Mouse (Mus musculus) thymus, adult 2 months (tissue): ENCODE measurements around the gene Anp32a. TPM values are rescaled to one million over a fixed set of nuclear protein-coding genes. Genes with fewer than 3 reads are reported as not detected.

Experiments
- DNase-seq: peaks from one replicate; pipeline ENCODE4 v3.0.0; 2021
- H3K27ac ChIP-seq: fragments of 200-500 bp; 2 replicates; pipeline ENCODE4 v1.5.1; 2012; ENCODE audit warnings: low read length, control low read depth; ENCODE audit not compliant: control insufficient read depth, insufficient read depth
- H3K27me3 ChIP-seq: fragments of 200-500 bp; 2 replicates; pipeline ENCODE4 v1.6.1; 2012; ENCODE audit warnings: mild to moderate bottlenecking, low read length, moderate library complexity, mixed read lengths; ENCODE audit not compliant: control insufficient read depth, insufficient read depth
- H3K36me3 ChIP-seq: fragments of 200-500 bp; 2 replicates; pipeline ENCODE4 v1.6.1; 2012; ENCODE audit warnings: mild to moderate bottlenecking, low read length, moderate library complexity; ENCODE audit not compliant: control insufficient read depth, insufficient read depth
- H3K4me1 ChIP-seq: fragments of 200-500 bp; replicated peaks from 2 replicates; pipeline ENCODE4 v1.6.1; 2012; ENCODE audit warnings: low read length; ENCODE audit not compliant: control insufficient read depth, insufficient read depth
- H3K4me3 ChIP-seq: fragments of 200-500 bp; 2 replicates; pipeline ENCODE4 v1.5.1; 2012; ENCODE audit warnings: mild to moderate bottlenecking, low read length, control low read depth, moderate library complexity; ENCODE audit not compliant: control insufficient read depth, insufficient read depth
- CTCF ChIP-seq: fragments of 200-500 bp; IDR thresholded peaks from 2 replicates; pipeline ENCODE4 v1.5.1; 2012; ENCODE audit warnings: mild to moderate bottlenecking, control low read depth, low read length, moderate library complexity, borderline replicate concordance; ENCODE audit not compliant: control insufficient read depth, poor library complexity, insufficient read depth; ENCODE audit errors: extremely low read depth
- POLR2A ChIP-seq: fragments of 200-500 bp; IDR thresholded peaks from 2 replicates; pipeline ENCODE4 v1.6.1; 2012; ENCODE audit warnings: mild to moderate bottlenecking, low read length, control low read depth, moderate library complexity; ENCODE audit not compliant: control insufficient read depth, poor library complexity, insufficient read depth; ENCODE audit errors: extremely low read depth
- whole genome bisulfite sequencing: fragments of 180-500 bp; shearing (Covaris S2); methylation state at CpG from one replicate; pipeline ENCODE4 v1.1.7; 2018; 5-methylcytosine and 5-hydroxymethylcytosine counted together
- polyA plus RNA-seq: library from polyadenylated mRNA; depleted of rRNA; stranded (reverse); fragments of >200 nt; gene quantifications from 2 replicates; pipeline ENCODE4 v1.2.3, GENCODE M21; 2012

The Anp32a gene
- polyA plus RNA-seq, 1 experiment: 37.4 TPM

DNA sequence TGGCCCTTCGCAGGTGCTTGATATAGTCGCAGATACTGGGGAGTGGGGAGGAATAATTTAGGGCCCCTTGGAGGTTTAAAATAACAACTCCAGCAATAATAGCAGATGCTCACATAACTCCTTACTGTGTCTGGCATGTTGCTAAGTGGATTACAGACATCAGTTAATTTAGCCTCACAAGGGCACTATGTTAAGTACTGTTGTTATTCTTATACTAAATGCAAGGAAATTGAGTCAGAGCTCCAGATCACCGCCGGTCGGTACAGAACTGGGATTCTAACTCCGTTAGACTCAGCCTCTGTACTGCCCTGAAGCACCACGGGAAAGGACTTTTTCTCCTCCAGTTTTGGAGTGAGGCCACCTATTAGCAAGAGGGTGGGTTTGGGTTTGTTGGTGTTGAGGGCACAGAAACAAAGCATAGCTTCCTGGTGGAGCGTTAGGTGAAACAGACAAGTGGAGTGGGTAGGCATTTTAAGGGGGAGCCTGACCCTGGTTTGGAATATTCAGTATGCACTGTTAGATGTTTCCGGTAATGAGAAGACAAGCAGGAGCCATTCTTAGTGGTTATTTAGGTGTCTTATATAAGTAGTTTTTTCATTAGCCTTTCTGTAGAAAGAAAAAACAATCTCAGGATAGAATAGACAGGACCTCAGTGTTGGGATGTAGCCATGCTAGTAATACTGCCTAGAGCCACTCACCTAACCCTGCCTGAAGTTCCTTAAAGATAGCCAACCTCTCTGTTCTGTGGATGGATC is 4.7 kb downstream of the Anp32a start:
- Histone ChIP-seq H3K27ac (no peak overlapping the region), H3K4me3 (no peak overlapping the region)

DNA sequence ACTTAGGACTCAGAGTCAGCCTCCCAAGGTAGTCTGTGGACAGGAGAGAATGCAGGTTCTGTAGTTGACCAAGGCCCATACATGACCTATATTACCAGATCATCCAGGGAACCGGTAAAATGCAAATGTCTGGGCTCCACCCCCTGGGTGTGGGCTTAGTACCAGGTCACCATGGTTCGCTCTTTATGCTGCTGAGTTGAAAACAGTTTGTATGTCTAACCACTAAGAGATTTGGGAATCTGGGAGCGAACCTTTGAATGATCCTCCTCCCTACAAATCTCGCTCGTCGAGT is 5.2 kb downstream of the Anp32a start:
- WGBS: 80% methylated on average over 6 of the region's 6 CpGs
- Histone ChIP-seq H3K36me3 (no peaks in the 10 kb centered on the region), H3K27ac (no peak overlapping the region), H3K4me1 (peaks cover 37% of the 10 kb centered on the region), H3K27me3 (no peaks in the 10 kb centered on the region), H3K4me3 (no peak overlapping the region)
- DNase-seq: no peak
- no peak for TF ChIP-seq POLR2A
- TF ChIP-seq CTCF: no peak

More for the DNA sequence above, 4.7 kb downstream of the Anp32a start:
- no peaks in the 10 kb centered on the region for H3K27me3 ChIP-seq
- DNase-seq: no peak
- peaks cover 34% of the 10 kb centered on the region for H3K4me1 ChIP-seq
- TF ChIP-seq CTCF (no peak), POLR2A (no peak)
- no peaks in the 10 kb centered on the region for H3K36me3 ChIP-seq
- 82% methylated on average over 9 of the region's 9 CpGs for WGBS

DNA sequence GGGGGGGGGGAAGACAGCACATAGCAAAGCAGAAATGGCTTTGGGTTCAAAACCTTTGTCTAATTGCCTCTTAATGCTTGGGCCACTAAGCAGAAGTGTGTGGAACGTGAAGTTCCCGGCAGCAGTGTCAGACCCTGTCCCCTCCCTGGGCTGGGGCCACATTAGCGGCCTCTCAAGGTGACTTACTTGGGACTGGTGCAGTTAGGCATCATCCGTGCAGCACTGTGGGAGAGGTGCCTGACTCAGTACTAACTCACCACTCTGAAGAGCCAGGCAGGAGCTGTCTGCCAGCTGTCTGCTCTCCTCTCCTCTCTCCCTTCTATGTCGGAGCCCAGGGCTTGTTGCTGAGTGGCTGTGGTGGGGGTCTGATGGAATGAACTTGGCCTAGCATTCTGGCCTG is 6.1 kb downstream of the Anp32a start:
- no peak for TF ChIP-seq POLR2A
- no peak for TF ChIP-seq CTCF
- Histone ChIP-seq H3K36me3 (no peaks in the 10 kb centered on the region), H3K27ac (no peak overlapping the region), H3K4me1 (peaks cover 40% of the 10 kb centered on the region), H3K4me3 (no peak overlapping the region), H3K27me3 (no peaks in the 10 kb centered on the region)
- WGBS: 92% methylated on average over 5 of the region's 5 CpGs
- no peak for DNase-seq

DNA sequence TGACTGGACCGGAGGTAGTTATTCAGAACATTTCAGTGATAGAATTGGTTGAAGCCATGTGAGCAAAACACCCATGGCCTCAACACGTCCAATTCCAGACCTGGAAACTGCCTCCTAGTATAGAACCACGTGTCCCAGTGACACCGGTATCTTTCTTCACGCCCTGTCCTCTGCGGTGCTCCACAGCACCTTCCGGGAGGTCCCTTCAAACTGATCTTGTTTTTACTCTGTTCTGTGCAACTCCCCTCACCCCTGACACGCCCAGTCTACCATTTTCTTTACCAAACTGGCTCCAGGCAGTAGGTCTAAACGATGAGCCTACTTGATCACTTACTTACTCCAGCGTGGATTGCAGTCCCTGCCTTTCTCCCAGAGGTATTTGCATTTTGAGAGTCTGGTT is 7.0 kb downstream of the Anp32a start:
- no peak for DNase-seq
- Histone ChIP-seq H3K27ac (no peak overlapping the region), H3K4me3 (no peak overlapping the region), H3K4me1 (peaks cover 42% of the 10 kb centered on the region), H3K36me3 (no peaks in the 10 kb centered on the region), H3K27me3 (no peaks in the 10 kb centered on the region)
- WGBS: 95% methylated on average over 10 of the region's 10 CpGs
- TF ChIP-seq POLR2A (no peak), CTCF (no peak)

DNA sequence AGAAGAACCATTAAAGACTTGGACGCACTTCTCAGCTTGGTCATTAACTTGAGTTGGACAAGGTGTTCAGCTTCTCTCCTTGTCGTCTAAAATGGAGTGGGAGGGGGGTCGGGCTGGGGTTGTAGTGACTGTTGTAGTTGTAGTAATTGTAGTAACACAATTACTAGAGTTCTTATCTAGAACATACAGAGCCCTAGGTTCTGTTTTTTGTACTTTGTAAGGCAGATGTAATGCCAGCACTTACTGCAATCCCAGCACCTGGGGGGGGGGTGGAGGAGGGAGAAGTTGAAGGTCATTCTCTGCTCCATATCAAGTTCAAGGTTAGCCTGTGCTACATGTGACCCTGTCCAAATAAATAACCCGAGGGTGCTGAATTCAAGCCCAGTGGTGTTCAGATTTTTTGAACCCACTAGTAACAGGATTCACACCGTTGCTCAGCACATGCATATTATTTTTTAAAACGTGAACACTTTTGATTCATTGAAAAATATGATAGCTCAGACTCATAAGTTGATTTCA is 7.4 kb downstream of the Anp32a start:
- Histone ChIP-seq H3K27me3 (no peaks in the 10 kb centered on the region), H3K4me3 (no peak overlapping the region), H3K27ac (no peak overlapping the region), H3K36me3 (no peaks in the 10 kb centered on the region), H3K4me1 (peaks cover 47% of the 10 kb centered on the region)
- no peak for DNase-seq
- WGBS: 83% methylated on average over 6 of the region's 6 CpGs
- no peak for TF ChIP-seq POLR2A
- no peak for TF ChIP-seq CTCF

DNA sequence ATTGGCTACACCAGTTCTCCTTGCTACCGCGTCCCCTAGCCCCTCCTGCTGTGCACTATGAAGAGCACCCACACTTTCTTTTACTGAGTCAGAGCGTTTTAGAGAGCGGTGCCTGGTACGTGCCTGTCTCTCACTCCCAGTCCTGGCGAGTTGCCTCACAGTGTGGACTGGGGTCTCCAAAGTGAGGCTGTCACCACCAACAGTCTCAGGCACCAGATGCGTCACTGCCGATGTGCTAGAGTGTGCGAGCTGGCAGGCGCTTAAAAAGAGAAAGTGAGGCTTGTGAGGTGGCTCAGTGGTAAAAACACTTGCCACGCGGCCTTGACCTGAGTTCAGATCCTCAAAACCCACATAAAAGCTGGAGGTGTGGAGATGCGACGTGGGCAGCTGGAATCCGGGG is 8.2 kb downstream of the Anp32a start:
- Histone ChIP-seq H3K4me3 (no peak overlapping the region), H3K4me1 (peaks cover 52% of the 10 kb centered on the region), H3K27me3 (no peaks in the 10 kb centered on the region), H3K27ac (peak overlapping the region; percentile 27; the same call in 1 of the 2 replicates), H3K36me3 (no peaks in the 10 kb centered on the region)
- peak; percentile 14 for DNase-seq
- no peak for TF ChIP-seq CTCF
- TF ChIP-seq POLR2A: no peak
- 24% methylated on average over 15 of the region's 15 CpGs for WGBS

DNA sequence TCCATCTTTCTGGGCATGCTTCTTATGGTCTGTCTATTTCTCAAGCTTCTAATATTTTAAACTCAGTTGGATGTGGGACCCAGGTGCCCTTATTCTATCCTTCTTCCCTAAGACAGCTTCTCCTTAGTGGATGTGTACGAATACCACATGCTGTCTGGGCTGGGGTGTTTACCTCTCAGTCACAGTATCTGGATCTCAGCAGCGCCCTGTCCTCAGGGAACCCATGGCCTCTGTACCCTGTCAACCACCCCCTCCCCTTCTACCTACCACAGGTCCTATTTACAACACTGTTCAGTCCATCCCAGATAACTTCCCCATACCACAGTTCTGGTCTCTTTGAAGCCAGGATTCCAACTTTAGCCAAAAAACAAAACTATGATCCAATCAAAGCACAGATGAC is 9.6 kb downstream of the Anp32a start:
- DNase-seq: no peak
- no peak overlapping the region for H3K27ac ChIP-seq
- no peaks in the 10 kb centered on the region for H3K27me3 ChIP-seq
- peaks cover 57% of the 10 kb centered on the region for H3K4me1 ChIP-seq
- H3K36me3 ChIP-seq: no peaks in the 10 kb centered on the region
- WGBS: 59% methylated on average over 2 of the region's 2 CpGs
- TF ChIP-seq POLR2A (no peak), CTCF (no peak)
- H3K4me3 ChIP-seq: no peak overlapping the region
